Mouse (Mus musculus) liver, embryonic 14.5 days (tissue): ENCODE measurements around the gene Celsr2.

Source experiments
- CTCF ChIP-seq: IDR thresholded peaks from 2 replicates; pipeline ENCODE4 v1.5.1; 2016; ENCODE audit warnings: antibody characterized with exemption, low read depth, control low read depth
- EP300 ChIP-seq: IDR thresholded peaks from 2 replicates; pipeline ENCODE4 v1.6.1; 2016; ENCODE audit warnings: antibody characterized with exemption, low read depth

DNA sequence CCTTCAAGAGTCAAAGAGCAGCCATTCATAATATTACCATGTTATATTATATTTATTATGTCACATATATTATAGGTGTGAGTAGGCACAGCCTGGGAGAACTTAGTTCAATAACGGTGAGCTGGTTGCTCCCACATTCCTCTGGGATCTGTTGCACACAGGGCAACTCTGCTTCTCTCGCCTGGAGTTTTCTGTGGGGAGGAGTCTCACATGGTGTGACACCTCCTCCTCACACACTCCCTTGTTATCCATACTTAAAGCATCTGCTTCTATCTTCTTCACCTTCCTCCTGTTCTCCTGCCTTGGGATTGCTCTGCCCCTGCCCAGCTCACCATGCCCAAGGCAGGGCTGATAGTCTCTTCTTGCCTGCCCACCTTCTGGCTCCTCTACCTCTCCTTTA, 74.3 kb downstream of the Celsr2 start:
- no peak for TF ChIP-seq CTCF
- TF ChIP-seq EP300 = no peak
